Mouse (Mus musculus): ENCODE measurements at regions not wholly inside any gene's neighbourhood (a gene's known extent, or its start where the extent isn't known, plus 50 kb on each side); places are given as distances from the start of the nearest gene placed in this dataset.
A peak's percentile ranks its signal among the peaks of the same experiment; 100 is the strongest.

GRCm38 (mm10) chr2:8675537-8675936, 1166.2 kb upstream of the Celf2 start:
- DNase-seq (peak; percentile 26), ATAC-seq (no peak)
- Histone ChIP-seq H3K27me3 (ENCODE audit: insufficient read depth, low read length) (no peaks in the 10 kb centered on the region), H3K9me3 (ENCODE audit: low read length) (no peaks in the 10 kb centered on the region), H3K36me3 (ENCODE audit: insufficient read depth) (no peaks in the 10 kb centered on the region), H3K4me2 (ENCODE audit: low read depth) (no peak overlapping the region), H3K4me3 (ENCODE audit: low read depth, low read length) (no peak overlapping the region), H3K27ac (ENCODE audit: low read depth, low read length) (no peak overlapping the region), H3K9ac (no peak overlapping the region), H3K4me1 (ENCODE audit: insufficient read depth) (no peaks in the 10 kb centered on the region)
- TF ChIP-seq CTCF (IDR thresholded peaks at IDR 0.05; ENCODE audit: low read depth): peak; percentile 56
- WGBS: 71% methylated on average over 4 of the region's 4 CpGs

- WGBS: 14% methylated on average over 4 of the region's 4 CpGs
Observed at GRCm38 (mm10) chr2:8676546-8676945, 1167.2 kb upstream of the Celf2 start.

GRCm38 (mm10) chr2:8690846-8691643, 1181.7 kb upstream of the Celf2 start:
- DNase-seq: no peak
- Histone ChIP-seq H3K27me3 (ENCODE audit: insufficient read depth, low read length) (no peaks in the 10 kb centered on the region), H3K4me3 (ENCODE audit: low read depth, low read length) (no peak overlapping the region), H3K9ac (no peak overlapping the region), H3K36me3 (ENCODE audit: insufficient read depth) (no peaks in the 10 kb centered on the region), H3K27ac (ENCODE audit: low read depth, low read length) (no peak overlapping the region), H3K4me1 (ENCODE audit: insufficient read depth) (no peaks in the 10 kb centered on the region), H3K9me3 (ENCODE audit: low read length) (no peaks in the 10 kb centered on the region), H3K4me2 (ENCODE audit: low read depth) (no peak overlapping the region)
- no peak for TF ChIP-seq CTCF (IDR thresholded peaks at IDR 0.05; ENCODE audit: low read depth)
- WGBS: 72% methylated on average over 8 of the region's 8 CpGs
- no peak for ATAC-seq

More at GRCm38 (mm10) chr2:8676546-8676945, 1167.2 kb upstream of the Celf2 start:
- Histone ChIP-seq H3K4me2 (ENCODE audit: low read depth) (no peak overlapping the region), H3K27me3 (ENCODE audit: insufficient read depth, low read length) (no peaks in the 10 kb centered on the region), H3K9me3 (ENCODE audit: low read length) (no peaks in the 10 kb centered on the region), H3K27ac (ENCODE audit: low read depth, low read length) (no peak overlapping the region), H3K4me1 (ENCODE audit: insufficient read depth) (no peaks in the 10 kb centered on the region), H3K4me3 (ENCODE audit: low read depth, low read length) (no peak overlapping the region), H3K36me3 (ENCODE audit: insufficient read depth) (no peaks in the 10 kb centered on the region), H3K9ac (no peak overlapping the region)
- DNase-seq (peak; percentile 64), ATAC-seq (0 out of 2 replicates have a peak, but pooled peaks have one; percentile 40)
- TF ChIP-seq CTCF (IDR thresholded peaks at IDR 0.05; ENCODE audit: low read depth): peak; percentile 80

- Histone ChIP-seq H3K4me3 (ENCODE audit: low read depth, low read length) (no peak overlapping the region), H3K27me3 (ENCODE audit: insufficient read depth, low read length) (no peaks in the 10 kb centered on the region), H3K4me1 (ENCODE audit: insufficient read depth) (no peaks in the 10 kb centered on the region), H3K9me3 (ENCODE audit: low read length) (no peaks in the 10 kb centered on the region), H3K27ac (ENCODE audit: low read depth, low read length) (no peak overlapping the region), H3K36me3 (ENCODE audit: insufficient read depth) (no peaks in the 10 kb centered on the region), H3K9ac (no peak overlapping the region), H3K4me2 (ENCODE audit: low read depth) (no peak overlapping the region)
- no peak for DNase-seq
- 65% methylated on average over 8 of the region's 8 CpGs for WGBS
- no peak for TF ChIP-seq CTCF (IDR thresholded peaks at IDR 0.05; ENCODE audit: low read depth)
- no peak for ATAC-seq
Observed at GRCm38 (mm10) chr2:8729306-8729705, 1151.7 kb upstream of the 4930412O13Rik start.

DNA sequence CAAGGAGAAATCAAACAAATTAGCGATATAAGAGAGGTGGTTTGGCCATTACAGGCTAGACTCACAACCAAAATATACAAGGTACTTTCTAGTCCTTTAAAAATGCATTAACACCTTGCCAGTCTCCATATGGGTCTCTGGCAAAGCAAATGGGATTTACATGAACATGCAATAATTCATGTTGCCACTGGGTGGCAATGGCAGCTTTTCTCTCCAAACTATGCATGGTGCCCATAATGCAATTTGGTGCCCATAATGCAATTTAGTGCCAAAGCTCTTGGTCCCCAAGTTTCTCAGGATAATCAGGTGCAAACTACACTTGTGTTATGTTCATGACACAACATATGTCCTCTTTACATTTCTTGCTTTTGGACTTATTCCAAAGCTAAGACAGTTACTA, 1126.9 kb upstream of the 4930412O13Rik start:
- DNase-seq (peak; percentile 74), ATAC-seq (peak; percentile 64; the same call in 1 of the 2 replicates)
- Histone ChIP-seq H3K9ac (no peak overlapping the region), H3K4me3 (ENCODE audit: low read depth, low read length) (no peak overlapping the region), H3K4me2 (ENCODE audit: low read depth) (no peak overlapping the region), H3K9me3 (ENCODE audit: low read length) (no peaks in the 10 kb centered on the region), H3K27me3 (ENCODE audit: insufficient read depth, low read length) (no peaks in the 10 kb centered on the region), H3K36me3 (ENCODE audit: insufficient read depth) (no peaks in the 10 kb centered on the region), H3K27ac (ENCODE audit: low read depth, low read length) (no peak overlapping the region), H3K4me1 (ENCODE audit: insufficient read depth) (no peaks in the 10 kb centered on the region)
- peak; percentile 85 for TF ChIP-seq CTCF (IDR thresholded peaks at IDR 0.05; ENCODE audit: low read depth)
- WGBS: 6% methylated on average over 1 of the region's 1 CpGs

GRCm38 (mm10) chr2:8756546-8756945, 1124.5 kb upstream of the 4930412O13Rik start:
- Histone ChIP-seq H3K27ac (ENCODE audit: low read depth, low read length) (no peak overlapping the region), H3K27me3 (ENCODE audit: insufficient read depth, low read length) (no peaks in the 10 kb centered on the region), H3K4me1 (ENCODE audit: insufficient read depth) (no peaks in the 10 kb centered on the region), H3K4me2 (ENCODE audit: low read depth) (no peak overlapping the region), H3K9ac (no peak overlapping the region), H3K9me3 (ENCODE audit: low read length) (no peaks in the 10 kb centered on the region), H3K4me3 (ENCODE audit: low read depth, low read length) (no peak overlapping the region), H3K36me3 (ENCODE audit: insufficient read depth) (no peaks in the 10 kb centered on the region)
- 79% methylated on average over 4 of the region's 4 CpGs for WGBS
- no peak for DNase-seq
- ATAC-seq: no peak
- no peak for TF ChIP-seq CTCF (IDR thresholded peaks at IDR 0.05; ENCODE audit: low read depth)

DNA sequence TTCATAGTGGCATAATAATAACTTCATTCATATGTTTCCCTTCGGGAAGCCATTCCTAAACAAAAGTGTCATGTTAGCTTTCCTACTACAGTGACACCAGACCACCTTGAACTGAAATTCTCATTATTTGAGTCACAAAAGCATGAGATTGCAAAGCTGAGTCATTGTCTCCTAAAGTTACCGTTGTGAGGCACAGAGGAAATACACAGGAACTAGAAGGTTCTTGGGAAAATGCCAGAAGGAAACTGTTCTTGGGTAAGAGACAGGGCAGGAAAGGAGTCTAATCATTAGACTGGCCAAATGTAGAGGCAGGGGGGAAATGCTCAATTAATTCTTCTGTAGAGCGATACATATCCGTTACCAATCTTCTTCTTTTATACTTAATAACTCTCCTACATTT, 1110.4 kb upstream of the 4930412O13Rik start:
- Histone ChIP-seq H3K4me2 (ENCODE audit: low read depth) (no peak overlapping the region), H3K4me1 (ENCODE audit: insufficient read depth) (no peaks in the 10 kb centered on the region), H3K4me3 (ENCODE audit: low read depth, low read length) (no peak overlapping the region), H3K9me3 (ENCODE audit: low read length) (no peaks in the 10 kb centered on the region), H3K27ac (ENCODE audit: low read depth, low read length) (no peak overlapping the region), H3K27me3 (ENCODE audit: insufficient read depth, low read length) (no peaks in the 10 kb centered on the region), H3K36me3 (ENCODE audit: insufficient read depth) (no peaks in the 10 kb centered on the region), H3K9ac (no peak overlapping the region)
- ATAC-seq (no peak), DNase-seq (no peak)
- no peak for TF ChIP-seq CTCF (IDR thresholded peaks at IDR 0.05; ENCODE audit: low read depth)
- 79% methylated on average over 4 of the region's 4 CpGs for WGBS

Measured in forebrain, postnatal 0 days (tissue).